Mouse (Mus musculus) intestine, postnatal 0 days (tissue): ENCODE data around the gene Mex3a. TPM values are rescaled to one million over a fixed set of nuclear protein-coding genes. Genes with fewer than 3 reads are reported as not detected.

Experiments used
- ATAC-seq: fragments of 200-750 bp; cut with Nextera tagmentation; 2 replicates; pipeline ENCODE4 v1.8.0; 2017; ENCODE audit warnings: mild to moderate bottlenecking, moderate TSS enrichment, moderate library complexity
- H3K27ac ChIP-seq: fragments of 300-500 bp; sonication (generic); 2 replicates; pipeline ENCODE4 v1.5.1; 2014; ENCODE audit warnings: mild to moderate bottlenecking, low read depth, low read length, moderate library complexity
- H3K27me3 ChIP-seq: fragments of 300-500 bp; sonication (generic); replicated peaks from 2 replicates; pipeline ENCODE4 v1.6.1; 2014; ENCODE audit warnings: low read length, mixed read lengths; ENCODE audit not compliant: control insufficient read depth, insufficient read depth
- H3K36me3 ChIP-seq: fragments of 300-500 bp; sonication (generic); 2 replicates; pipeline ENCODE4 v1.6.1; 2014; ENCODE audit warnings: mild to moderate bottlenecking, moderate library complexity; ENCODE audit not compliant: control insufficient read depth, insufficient read depth
- H3K4me1 ChIP-seq: fragments of 300-500 bp; sonication (generic); replicated peaks from 2 replicates; pipeline ENCODE4 v1.6.1; 2014; ENCODE audit warnings: antibody characterized with exemption, low read length, mixed read lengths; ENCODE audit not compliant: control insufficient read depth, insufficient read depth
- H3K4me2 ChIP-seq: fragments of 300-500 bp; sonication (generic); replicated peaks from 2 replicates; pipeline ENCODE4 v1.6.1; 2014; ENCODE audit warnings: low read depth, mild to moderate bottlenecking, moderate library complexity
- H3K4me3 ChIP-seq: fragments of 300-500 bp; sonication (generic); 2 replicates; pipeline ENCODE4 v1.5.1; 2014; ENCODE audit warnings: low read depth, low read length
- H3K9ac ChIP-seq: fragments of 300-500 bp; sonication (generic); 2 replicates; pipeline ENCODE4 v1.6.1; 2014; ENCODE audit warnings: mild to moderate bottlenecking, low read depth, low read length
- H3K9me3 ChIP-seq: fragments of 300-500 bp; sonication (generic); 2 replicates; pipeline ENCODE4 v1.6.1; 2016; ENCODE audit warnings: mixed run types; ENCODE audit not compliant: control insufficient read depth
- CTCF ChIP-seq: sonication (generic); IDR thresholded peaks from 2 replicates; pipeline ENCODE4 v1.5.1; 2016; ENCODE audit warnings: low read depth, mild to moderate bottlenecking, control low read depth, antibody characterized with exemption, moderate library complexity
- WGBS: fragments of 180-500 bp; shearing (Covaris S2); extraction: QIAGEN DNeasy Blood & Tissue Kit; methylation state at CpG from one replicate; pipeline ENCODE4 v1.1.7; 2014; 5-methylcytosine and 5-hydroxymethylcytosine counted together
- polyA plus RNA-seq: library from polyadenylated mRNA; unstranded; fragments of >200 nt; fragmentation: Nextera tagmentation; extraction: Ambion mirVana; gene quantifications from 2 replicates; pipeline ENCODE4 v1.2.1, GENCODE M21; 2015

Mex3a gene
- polyA plus RNA-seq, 1 experiment from 2014 or later, result 2.8 TPM

DNA sequence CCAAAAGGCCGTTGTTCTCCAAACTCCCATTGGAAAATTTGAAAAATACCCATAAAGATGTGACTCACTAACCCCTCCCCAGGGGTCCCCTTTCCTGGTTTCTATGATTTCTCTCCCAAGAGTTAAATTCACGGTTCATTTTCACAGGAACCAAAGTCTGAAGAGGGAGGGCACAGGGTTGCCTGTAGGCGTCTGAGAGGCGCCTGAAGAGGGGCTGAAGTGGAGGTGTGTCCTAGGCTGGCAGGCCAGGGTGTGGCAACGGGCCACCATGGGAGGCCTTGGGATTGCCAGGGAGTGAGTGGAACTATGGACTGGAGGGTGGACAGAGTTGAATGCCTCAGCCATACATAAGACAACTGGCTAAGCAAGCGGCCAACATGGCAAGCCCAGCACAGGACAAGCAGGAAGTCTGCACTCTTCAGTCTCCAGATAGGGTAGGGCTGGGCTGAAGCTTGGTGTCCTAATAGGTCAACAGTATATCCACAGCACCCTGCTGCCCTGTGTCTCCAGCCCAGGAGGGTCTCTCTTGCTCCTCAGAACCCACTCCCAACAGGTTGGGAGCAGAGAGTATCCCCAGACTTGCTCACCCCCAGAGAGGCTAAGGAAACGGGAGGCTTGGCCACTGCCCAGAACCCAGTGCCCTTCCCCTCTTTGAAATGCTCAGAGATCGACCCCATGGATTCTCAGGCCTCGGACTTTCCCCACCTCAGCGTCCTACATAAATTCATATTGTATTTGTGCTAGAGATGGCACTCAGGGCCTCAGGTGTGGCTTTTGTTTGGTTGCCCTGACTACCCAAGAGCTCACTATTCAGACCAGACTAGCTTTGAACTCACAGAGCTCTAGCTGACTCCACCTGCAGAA, 17.7 kb upstream of the Mex3a start:
- WGBS, result 57% methylated on average over 10 of the region's 10 CpGs
- peak; percentile 39 for ATAC-seq
- no peak for TF ChIP-seq CTCF
- H3K27ac ChIP-seq, result peak overlapping the region; percentile 46; the same call in 1 of the 2 replicates
- H3K4me3 ChIP-seq, result no peak overlapping the region
- H3K4me2 ChIP-seq, result no peak overlapping the region; the same call in 1 of the 2 replicates
- no peaks in the 10 kb centered on the region for H3K36me3 ChIP-seq
- H3K9ac ChIP-seq, result no peak overlapping the region
- H3K9me3 ChIP-seq, result no peaks in the 10 kb centered on the region
- no peaks in the 10 kb centered on the region for H3K27me3 ChIP-seq
- peaks cover 25% of the 10 kb centered on the region for H3K4me1 ChIP-seq

DNA sequence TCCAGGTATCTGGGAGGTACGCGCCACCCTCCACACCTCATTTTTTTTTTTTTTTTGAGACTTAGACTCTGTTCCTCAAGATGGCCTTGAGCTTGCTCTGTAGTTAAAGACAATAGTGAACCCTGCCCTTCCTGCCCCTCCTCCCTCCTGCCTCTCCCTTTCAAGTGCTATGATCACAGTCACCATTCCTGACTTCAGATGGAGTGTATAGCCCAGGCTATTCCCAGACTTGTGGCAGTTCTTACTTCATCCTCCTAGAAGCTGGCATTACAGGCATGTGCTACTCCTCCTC, 17.2 kb upstream of the Mex3a start:
- Histone ChIP-seq H3K27me3 (no peaks in the 10 kb centered on the region), H3K4me1 (peaks cover 25% of the 10 kb centered on the region), H3K9me3 (no peaks in the 10 kb centered on the region), H3K36me3 (no peaks in the 10 kb centered on the region), H3K4me2 (no peak overlapping the region), H3K9ac (no peak overlapping the region), H3K27ac (no peak overlapping the region), H3K4me3 (no peak overlapping the region)
- no peak for TF ChIP-seq CTCF
- ATAC-seq, result peak; percentile 20
- WGBS, result 58% methylated on average over 2 of the region's 2 CpGs

DNA sequence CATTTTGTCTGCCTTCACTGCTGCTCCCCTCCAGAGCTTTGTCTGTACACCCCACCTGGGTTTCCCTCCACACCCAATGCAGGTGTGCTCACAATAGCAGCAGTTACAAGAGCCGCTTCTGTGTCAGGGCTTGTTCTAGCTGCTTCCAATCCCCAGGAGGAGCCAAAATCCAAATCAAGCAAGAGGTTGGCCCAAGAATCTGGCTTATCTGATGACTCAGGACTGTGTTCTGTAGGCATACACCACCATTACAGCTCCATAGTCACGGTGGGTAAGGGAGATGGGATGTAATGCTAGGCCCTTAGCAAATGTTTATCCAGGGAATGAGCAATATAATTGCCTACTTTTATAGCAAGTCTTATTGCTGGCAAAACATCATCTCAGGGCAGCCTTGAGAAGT, 15.8 kb upstream of the Mex3a start:
- no peak for TF ChIP-seq CTCF
- H3K36me3 ChIP-seq, result no peaks in the 10 kb centered on the region
- no peak for ATAC-seq
- H3K9ac ChIP-seq, result no peak overlapping the region
- H3K9me3 ChIP-seq, result no peaks in the 10 kb centered on the region
- no peak overlapping the region for H3K4me2 ChIP-seq
- no peaks in the 10 kb centered on the region for H3K27me3 ChIP-seq
- no peak overlapping the region for H3K4me3 ChIP-seq
- peaks cover 25% of the 10 kb centered on the region for H3K4me1 ChIP-seq
- WGBS, result 44% methylated on average over 2 of the region's 2 CpGs
- H3K27ac ChIP-seq, result no peak overlapping the region

DNA sequence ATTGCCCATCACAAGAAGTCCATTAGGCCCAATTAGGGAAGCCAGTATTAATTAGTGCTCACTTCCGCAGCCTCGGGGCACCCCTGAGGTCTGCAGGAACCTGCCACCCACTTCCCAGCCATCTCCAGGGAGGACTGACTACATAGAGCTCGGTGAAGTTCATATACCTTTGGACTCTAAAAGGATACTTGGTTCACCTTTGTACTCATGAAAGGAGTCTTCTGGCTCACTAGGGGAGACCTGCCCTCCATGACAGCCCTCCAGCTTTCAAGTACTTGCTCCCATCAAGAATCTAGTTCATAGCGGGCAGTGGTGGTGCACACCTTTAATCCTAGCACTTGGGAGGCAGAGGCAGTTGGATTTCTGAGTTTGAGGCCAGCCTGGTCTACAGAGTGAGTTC, 13.8 kb upstream of the Mex3a start:
- Histone ChIP-seq H3K27me3 (no peaks in the 10 kb centered on the region), H3K36me3 (no peaks in the 10 kb centered on the region; the same call in 1 of the 2 replicates), H3K9me3 (no peaks in the 10 kb centered on the region), H3K4me1 (peaks cover 16% of the 10 kb centered on the region), H3K4me2 (no peak overlapping the region), H3K9ac (no peak overlapping the region), H3K27ac (no peak overlapping the region), H3K4me3 (no peak overlapping the region)
- no peak for ATAC-seq
- no peak for TF ChIP-seq CTCF
- WGBS, result 68% methylated on average over 4 of the region's 4 CpGs

DNA sequence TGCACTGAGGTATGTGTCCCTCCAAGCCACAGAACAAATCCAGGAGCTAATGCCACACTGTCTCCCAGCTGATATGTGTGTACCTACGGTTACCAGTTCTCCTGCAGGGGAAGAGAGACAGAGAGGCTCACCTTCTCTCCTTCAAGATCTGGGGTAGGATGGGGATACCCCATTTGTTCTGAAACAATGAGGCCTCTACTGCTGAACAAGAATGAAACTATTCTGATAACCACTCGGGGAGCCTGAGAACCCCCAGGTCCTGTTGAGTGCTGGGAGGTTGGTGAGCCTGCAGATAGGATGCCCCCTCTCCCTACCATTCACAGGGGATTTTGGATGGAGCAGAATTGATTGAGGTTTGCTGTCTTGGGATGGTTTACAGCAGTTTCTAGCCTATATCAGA, 12.1 kb upstream of the Mex3a start:
- Histone ChIP-seq H3K27ac (no peak overlapping the region), H3K9ac (no peak overlapping the region), H3K27me3 (no peaks in the 10 kb centered on the region), H3K4me2 (no peak overlapping the region), H3K36me3 (no peaks in the 10 kb centered on the region; the same call in 1 of the 2 replicates), H3K4me1 (0 out of 2 replicates have a peak, but pooled peaks cover 7% of the 10 kb centered on the region), H3K4me3 (no peak overlapping the region), H3K9me3 (no peaks in the 10 kb centered on the region)
- ATAC-seq, result no peak
- TF ChIP-seq CTCF, result no peak
- WGBS, result 83% methylated on average over 2 of the region's 2 CpGs

DNA sequence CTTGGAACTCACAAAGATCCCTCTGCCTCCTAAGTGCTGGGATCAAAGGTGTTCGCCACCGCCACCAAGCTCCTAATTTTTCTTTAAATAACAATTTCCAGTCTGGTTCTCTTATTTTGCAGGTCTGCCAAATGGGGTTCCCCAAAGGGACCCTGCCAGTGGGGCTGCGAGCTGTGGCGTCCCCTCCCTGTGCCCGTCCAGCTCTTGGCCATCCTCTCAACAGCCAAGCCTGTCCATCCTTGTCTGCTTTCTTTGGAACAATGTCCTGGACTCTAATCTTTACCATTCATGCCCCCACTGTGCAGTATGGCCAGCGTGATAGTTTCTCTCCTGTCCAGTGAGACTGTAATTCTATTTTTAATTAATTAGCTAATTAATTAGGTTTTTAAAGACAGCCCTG, 11.0 kb upstream of the Mex3a start:
- H3K27ac ChIP-seq, result no peak overlapping the region
- no peaks in the 10 kb centered on the region for H3K9me3 ChIP-seq
- no peak for TF ChIP-seq CTCF
- no peak overlapping the region for H3K4me2 ChIP-seq
- no peak for ATAC-seq
- H3K4me1 ChIP-seq, result no peaks in the 10 kb centered on the region
- no peak overlapping the region for H3K9ac ChIP-seq
- 90% methylated on average over 6 of the region's 6 CpGs for WGBS
- H3K27me3 ChIP-seq, result no peaks in the 10 kb centered on the region
- no peak overlapping the region for H3K4me3 ChIP-seq
- no peaks in the 10 kb centered on the region; the same call in 1 of the 2 replicates for H3K36me3 ChIP-seq
